Mouse (Mus musculus): ENCODE measurements around the gene Xpo6. TPM values are rescaled to one million over a fixed set of nuclear protein-coding genes. Genes with fewer than 3 reads are reported as not detected.

Xpo6 gene
- total and polyA plus RNA-seq, 2 experiments = 15.0 to 79.2 TPM

DNA sequence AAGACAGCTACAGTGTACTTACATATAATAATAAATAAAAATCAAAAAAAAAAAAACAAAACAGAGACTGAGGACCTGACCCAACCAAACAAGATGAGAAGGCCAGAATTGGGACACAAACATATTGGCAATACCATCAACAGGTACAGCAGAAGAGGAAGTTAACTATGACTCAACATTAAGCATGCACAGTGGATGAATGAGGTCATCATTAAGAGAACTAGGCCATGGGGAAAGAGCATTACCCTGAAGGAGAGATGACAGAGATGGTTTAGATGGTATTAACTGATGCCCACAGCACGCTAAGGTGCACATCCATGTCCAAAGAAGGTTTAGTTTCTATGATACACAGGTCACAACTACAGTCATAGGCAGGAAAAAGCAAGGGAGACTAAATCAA lies 6.1 kb downstream of the Xpo6 start:
- TF ChIP-seq POLR2A (IDR thresholded peaks at IDR 0.05; ENCODE audit: extremely low read depth, insufficient read depth, low read length) (no peak), CTCF (IDR thresholded peaks at IDR 0.05; ENCODE audit: low read depth, low read length) (no peak)
- no peak overlapping the region for H3K4me3 ChIP-seq (ENCODE audit: insufficient read depth, low read depth, low read length)
- no peak overlapping the region for H3K9ac ChIP-seq (ENCODE audit: low read depth, low read length)
- no peak overlapping the region for H3K27ac ChIP-seq (replicated peaks; ENCODE audit: insufficient read depth, low read depth, low read length)
- no peaks in the 10 kb centered on the region for H3K36me3 ChIP-seq (ENCODE audit: control insufficient read depth, insufficient read depth, low read length)
- peaks cover 11% of the 10 kb centered on the region for H3K4me1 ChIP-seq (ENCODE audit: control insufficient read depth, insufficient read depth, low read length)
- H3K79me2 ChIP-seq (ENCODE audit: control insufficient read depth, insufficient read depth, low read length) = peaks cover 36% of the 10 kb centered on the region
- H3K27me3 ChIP-seq (ENCODE audit: control insufficient read depth, insufficient read depth, low read length) = no peaks in the 10 kb centered on the region
- WGBS = 92% methylated on average over 1 of the region's 1 CpGs
- no peak for DNase-seq (ENCODE audit: extremely low read depth, low read depth, low spot score)

DNA sequence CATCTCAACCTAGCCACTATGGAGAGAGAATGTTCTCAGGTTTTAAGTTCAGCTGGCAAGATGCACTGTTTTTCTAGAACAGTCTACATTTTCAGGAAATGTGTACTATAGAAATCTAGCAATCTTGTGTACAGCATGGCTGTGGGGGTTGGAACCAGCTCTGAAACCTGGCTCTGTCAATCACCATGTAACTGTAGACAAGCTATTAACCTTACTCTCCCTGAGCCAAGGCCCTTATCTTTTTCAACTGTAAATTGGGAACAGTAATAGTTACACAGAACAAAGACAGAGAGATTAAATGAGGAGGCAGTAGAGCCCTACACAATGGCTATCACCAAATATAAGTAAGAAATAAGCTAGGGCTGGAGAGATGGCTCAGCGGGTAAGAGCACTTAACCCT lies 8.8 kb downstream of the Xpo6 start:
- H3K9ac ChIP-seq (ENCODE audit: low read depth, low read length) = no peak overlapping the region
- H3K4me1 ChIP-seq (ENCODE audit: control insufficient read depth, insufficient read depth, low read length) = peaks cover 14% of the 10 kb centered on the region
- H3K27ac ChIP-seq (replicated peaks; ENCODE audit: insufficient read depth, low read depth, low read length) = no peak overlapping the region
- no peaks in the 10 kb centered on the region for H3K36me3 ChIP-seq (ENCODE audit: control insufficient read depth, insufficient read depth, low read length)
- no peak overlapping the region for H3K4me3 ChIP-seq (ENCODE audit: insufficient read depth, low read depth, low read length)
- WGBS = 89% methylated on average over 1 of the region's 1 CpGs
- no peaks in the 10 kb centered on the region for H3K27me3 ChIP-seq (ENCODE audit: control insufficient read depth, insufficient read depth, low read length)
- peaks cover 45% of the 10 kb centered on the region for H3K79me2 ChIP-seq (ENCODE audit: control insufficient read depth, insufficient read depth, low read length)
- DNase-seq (ENCODE audit: extremely low read depth, low read depth, low spot score) = no peak
- TF ChIP-seq CTCF (IDR thresholded peaks at IDR 0.05; ENCODE audit: low read depth, low read length) = no peak
- no peak for TF ChIP-seq POLR2A (IDR thresholded peaks at IDR 0.05; ENCODE audit: extremely low read depth, insufficient read depth, low read length)

DNA sequence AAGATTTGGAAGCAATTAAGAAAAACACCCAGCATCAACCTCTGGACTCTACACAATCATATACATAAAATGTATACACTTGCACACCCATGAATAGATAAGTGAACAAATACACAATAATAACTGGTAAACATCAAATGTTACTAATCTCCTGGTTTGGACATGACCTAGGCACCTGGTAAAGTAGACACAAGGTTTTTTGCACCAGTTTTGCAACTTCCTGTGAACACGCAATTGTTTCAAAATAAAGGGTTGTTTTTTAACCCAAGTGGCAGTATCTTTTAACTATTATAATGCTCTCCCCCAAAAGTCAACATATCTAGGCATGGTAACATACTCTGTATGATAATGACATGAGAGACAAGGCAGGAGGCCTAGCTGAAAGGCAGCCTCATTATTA lies 10.8 kb downstream of the Xpo6 start:
- Histone ChIP-seq H3K27ac (replicated peaks; ENCODE audit: insufficient read depth, low read depth, low read length) (peak overlapping the region; percentile 93), H3K79me2 (ENCODE audit: control insufficient read depth, insufficient read depth, low read length) (peaks cover 60% of the 10 kb centered on the region), H3K9ac (ENCODE audit: low read depth, low read length) (peak overlapping the region; percentile 21; the same call in 1 of the 2 replicates), H3K4me3 (ENCODE audit: insufficient read depth, low read depth, low read length) (no peak overlapping the region), H3K36me3 (ENCODE audit: control insufficient read depth, insufficient read depth, low read length) (no peaks in the 10 kb centered on the region), H3K27me3 (ENCODE audit: control insufficient read depth, insufficient read depth, low read length) (no peaks in the 10 kb centered on the region), H3K4me1 (ENCODE audit: control insufficient read depth, insufficient read depth, low read length) (peaks cover 12% of the 10 kb centered on the region)
- peak; percentile 82 for DNase-seq (ENCODE audit: extremely low read depth, low read depth, low spot score)
- WGBS = 8% methylated on average over 1 of the region's 1 CpGs
- TF ChIP-seq POLR2A (IDR thresholded peaks at IDR 0.05; ENCODE audit: extremely low read depth, insufficient read depth, low read length) (no peak), CTCF (IDR thresholded peaks at IDR 0.05; ENCODE audit: low read depth, low read length) (no peak)

DNA sequence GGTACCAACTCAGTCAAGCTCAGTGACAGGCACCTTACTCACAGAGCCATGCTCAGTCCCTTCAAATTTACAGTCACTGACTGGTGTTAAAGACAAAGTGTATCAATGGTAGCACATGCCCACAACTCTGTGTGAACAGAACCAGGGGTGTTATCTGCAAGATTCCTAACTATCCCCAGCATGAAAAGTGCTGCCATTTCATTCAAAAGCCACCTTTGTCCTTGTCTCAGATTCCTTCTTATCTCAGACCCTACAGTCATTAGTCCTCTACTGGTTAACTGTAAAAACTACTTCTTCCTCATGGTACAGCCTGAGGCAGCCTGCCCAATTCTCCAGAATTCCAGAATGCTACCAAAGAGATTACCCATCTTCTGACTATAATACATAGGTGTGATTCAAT lies 14.3 kb downstream of the Xpo6 start:
- no peak for DNase-seq (ENCODE audit: extremely low read depth, low read depth, low spot score)
- H3K4me1 ChIP-seq (ENCODE audit: control insufficient read depth, insufficient read depth, low read length) = peaks cover 21% of the 10 kb centered on the region
- H3K9ac ChIP-seq (ENCODE audit: low read depth, low read length) = no peak overlapping the region
- TF ChIP-seq POLR2A (IDR thresholded peaks at IDR 0.05; ENCODE audit: extremely low read depth, insufficient read depth, low read length) (no peak), CTCF (IDR thresholded peaks at IDR 0.05; ENCODE audit: low read depth, low read length) (no peak)
- no peaks in the 10 kb centered on the region for H3K27me3 ChIP-seq (ENCODE audit: control insufficient read depth, insufficient read depth, low read length)
- no peak overlapping the region for H3K27ac ChIP-seq (replicated peaks; ENCODE audit: insufficient read depth, low read depth, low read length)
- H3K4me3 ChIP-seq (ENCODE audit: insufficient read depth, low read depth, low read length) = no peak overlapping the region
- peaks cover 41% of the 10 kb centered on the region; the same call in 1 of the 2 replicates for H3K79me2 ChIP-seq (ENCODE audit: control insufficient read depth, insufficient read depth, low read length)
- no peaks in the 10 kb centered on the region for H3K36me3 ChIP-seq (ENCODE audit: control insufficient read depth, insufficient read depth, low read length)

DNA sequence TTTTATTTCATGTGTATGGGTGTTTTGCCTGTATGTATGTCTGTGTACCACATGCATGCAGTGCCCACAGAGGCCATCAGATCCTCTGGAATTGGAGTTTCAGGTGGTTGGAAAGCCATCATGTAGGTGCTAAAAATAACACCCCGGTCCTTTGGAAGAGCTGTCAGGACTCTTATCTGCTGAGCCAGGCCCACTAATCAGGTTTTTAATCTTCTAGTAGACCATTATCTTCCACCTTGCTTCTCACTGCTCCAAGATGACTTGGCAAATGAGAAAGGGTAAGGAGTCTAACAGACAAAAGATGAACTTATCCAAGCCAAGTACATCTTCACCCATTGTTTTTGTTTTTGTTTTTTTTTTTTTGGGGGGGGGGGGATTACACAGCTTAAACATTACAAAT lies 16.7 kb downstream of the Xpo6 start:
- TF ChIP-seq CTCF (IDR thresholded peaks at IDR 0.05; ENCODE audit: low read depth, low read length) = no peak
- no peak for TF ChIP-seq POLR2A (IDR thresholded peaks at IDR 0.05; ENCODE audit: extremely low read depth, insufficient read depth, low read length)
- no peak overlapping the region for H3K27ac ChIP-seq (replicated peaks; ENCODE audit: insufficient read depth, low read depth, low read length)
- no peak for DNase-seq (ENCODE audit: extremely low read depth, low read depth, low spot score)
- peaks cover 20% of the 10 kb centered on the region for H3K4me1 ChIP-seq (ENCODE audit: control insufficient read depth, insufficient read depth, low read length)
- H3K79me2 ChIP-seq (ENCODE audit: control insufficient read depth, insufficient read depth, low read length) = peaks cover 35% of the 10 kb centered on the region; the same call in 1 of the 2 replicates
- no peak overlapping the region for H3K9ac ChIP-seq (ENCODE audit: low read depth, low read length)
- 37% methylated on average over 1 of the region's 1 CpGs for WGBS
- no peaks in the 10 kb centered on the region for H3K36me3 ChIP-seq (ENCODE audit: control insufficient read depth, insufficient read depth, low read length)
- no peak overlapping the region for H3K4me3 ChIP-seq (ENCODE audit: insufficient read depth, low read depth, low read length)
- H3K27me3 ChIP-seq (ENCODE audit: control insufficient read depth, insufficient read depth, low read length) = no peaks in the 10 kb centered on the region

DNA sequence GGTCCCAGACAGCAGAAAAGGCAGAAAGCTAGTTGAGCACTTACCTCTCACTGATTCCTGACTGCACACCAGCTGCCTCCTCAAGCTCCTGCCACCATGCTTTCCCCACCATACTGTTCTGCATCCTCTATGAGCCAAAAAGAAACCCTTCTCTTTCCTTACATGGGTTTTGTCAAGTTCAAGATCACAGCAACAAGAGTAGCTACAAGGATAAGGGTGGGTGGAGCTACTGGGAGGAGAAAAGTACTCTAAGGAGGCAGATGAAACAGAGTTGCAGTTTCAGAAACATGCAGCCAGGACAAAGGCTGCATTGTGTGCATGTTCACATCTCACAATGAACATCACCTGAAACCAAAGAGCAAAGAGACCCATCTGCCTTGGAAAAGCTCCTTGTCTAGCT lies 18.8 kb downstream of the Xpo6 start:
- DNase-seq (ENCODE audit: extremely low read depth, low read depth, low spot score) = no peak

More for the DNA sequence above, 18.8 kb downstream of the Xpo6 start:
- Histone ChIP-seq H3K27ac (replicated peaks; ENCODE audit: insufficient read depth, low read depth, low read length) (peak overlapping the region; percentile 14), H3K27me3 (ENCODE audit: control insufficient read depth, insufficient read depth, low read length) (no peaks in the 10 kb centered on the region), H3K36me3 (ENCODE audit: control insufficient read depth, insufficient read depth, low read length) (no peaks in the 10 kb centered on the region), H3K4me3 (ENCODE audit: insufficient read depth, low read depth, low read length) (no peak overlapping the region), H3K79me2 (ENCODE audit: control insufficient read depth, insufficient read depth, low read length) (peaks cover 34% of the 10 kb centered on the region; the same call in 1 of the 2 replicates), H3K4me1 (ENCODE audit: control insufficient read depth, insufficient read depth, low read length) (peaks cover 19% of the 10 kb centered on the region), H3K9ac (ENCODE audit: low read depth, low read length) (no peak overlapping the region)
- no peak for TF ChIP-seq POLR2A (IDR thresholded peaks at IDR 0.05; ENCODE audit: extremely low read depth, insufficient read depth, low read length)
- no peak for TF ChIP-seq CTCF (IDR thresholded peaks at IDR 0.05; ENCODE audit: low read depth, low read length)
